Mouse (Mus musculus): ENCODE results near the gene Gucy2g. TPM values are rescaled to one million over a fixed set of nuclear protein-coding genes. Genes with fewer than 3 reads are reported as not detected.

Gucy2g gene
- polyA plus RNA-seq, 1 experiment from 2014 or later = 0.05 TPM

GRCm38 (mm10) chr19:55253570-55254441 lies 12.8 kb upstream of the Gucy2g start:
- Histone ChIP-seq H3K9ac (ENCODE audit: low read length) (peak overlapping the region; percentile 83), H3K4me2 (ENCODE audit: low read depth, low read length) (peak overlapping the region; percentile 91), H3K27ac (ENCODE audit: low read length) (peak overlapping the region; percentile 93), H3K4me3 (replicated peaks; ENCODE audit: low read length) (peak overlapping the region; percentile 59), H3K4me1 (ENCODE audit: control insufficient read depth, insufficient read depth, low read length) (peaks cover 10% of the 10 kb centered on the region), H3K36me3 (ENCODE audit: control insufficient read depth, insufficient read depth, low read length) (no peaks in the 10 kb centered on the region), H3K9me3 (replicated peaks; ENCODE audit: control insufficient read depth, low read length) (no peaks in the 10 kb centered on the region), H3K27me3 (ENCODE audit: control insufficient read depth, insufficient read depth, low read length) (no peaks in the 10 kb centered on the region)
- peak; percentile 59 for ATAC-seq (ENCODE audit: insufficient read depth, low FRiP score)
- WGBS = under 1% methylated on average over 32 of the region's 32 CpGs

GRCm38 (mm10) chr19:55253239-55253569 lies 12.2 kb upstream of the Gucy2g start:
- ATAC-seq (ENCODE audit: insufficient read depth, low FRiP score) = no peak

GRCm38 (mm10) chr19:55251383-55252124 lies 10.5 kb upstream of the Gucy2g start, which contains the start of gene Acsl5:
Gene Acsl5, plus strand, starts transcription at chr19:55251938.
- Histone ChIP-seq H3K9ac (ENCODE audit: low read length) (no peak within 1 kb of the TSS), H3K36me3 (ENCODE audit: control insufficient read depth, insufficient read depth, low read length) (no peaks in the 10 kb centered on the region), H3K4me2 (ENCODE audit: low read depth, low read length) (0 out of 2 replicates have a peak within 1 kb of the TSS, but pooled peaks have one; percentile 91), H3K4me3 (replicated peaks; ENCODE audit: low read length) (no peak within 1 kb of the TSS), H3K9me3 (replicated peaks; ENCODE audit: control insufficient read depth, low read length) (no peaks in the 10 kb centered on the region), H3K4me1 (ENCODE audit: control insufficient read depth, insufficient read depth, low read length) (peaks cover 3% of the 10 kb centered on the region; the same call in 1 of the 2 replicates), H3K27me3 (ENCODE audit: control insufficient read depth, insufficient read depth, low read length) (no peaks in the 10 kb centered on the region), H3K27ac (ENCODE audit: low read length) (no peak within 1 kb of the TSS)
- no peak for ATAC-seq (ENCODE audit: insufficient read depth, low FRiP score)
- WGBS = 89% methylated on average over 9 of the region's 9 CpGs

More at GRCm38 (mm10) chr19:55253239-55253569, 12.2 kb upstream of the Gucy2g start:
- Histone ChIP-seq H3K27ac (ENCODE audit: low read length) (peak overlapping the region; percentile 93), H3K4me2 (ENCODE audit: low read depth, low read length) (peak overlapping the region; percentile 91), H3K27me3 (ENCODE audit: control insufficient read depth, insufficient read depth, low read length) (no peaks in the 10 kb centered on the region), H3K9me3 (replicated peaks; ENCODE audit: control insufficient read depth, low read length) (no peaks in the 10 kb centered on the region), H3K4me3 (replicated peaks; ENCODE audit: low read length) (peak overlapping the region; percentile 59), H3K36me3 (ENCODE audit: control insufficient read depth, insufficient read depth, low read length) (no peaks in the 10 kb centered on the region), H3K9ac (ENCODE audit: low read length) (peak overlapping the region; percentile 83), H3K4me1 (ENCODE audit: control insufficient read depth, insufficient read depth, low read length) (peaks cover 4% of the 10 kb centered on the region; the same call in 1 of the 2 replicates)
- WGBS = 3% methylated on average over 9 of the region's 9 CpGs

- Histone ChIP-seq H3K4me1 (ENCODE audit: control insufficient read depth, insufficient read depth, low read length) (peaks cover 3% of the 10 kb centered on the region; the same call in 1 of the 2 replicates), H3K36me3 (ENCODE audit: control insufficient read depth, insufficient read depth, low read length) (no peaks in the 10 kb centered on the region), H3K9me3 (replicated peaks; ENCODE audit: control insufficient read depth, low read length) (no peaks in the 10 kb centered on the region), H3K4me2 (ENCODE audit: low read depth, low read length) (no peak overlapping the region), H3K4me3 (replicated peaks; ENCODE audit: low read length) (no peak overlapping the region), H3K27ac (ENCODE audit: low read length) (no peak overlapping the region), H3K27me3 (ENCODE audit: control insufficient read depth, insufficient read depth, low read length) (no peaks in the 10 kb centered on the region), H3K9ac (ENCODE audit: low read length) (no peak overlapping the region)
- no peak for ATAC-seq (ENCODE audit: insufficient read depth, low FRiP score)
- WGBS = 78% methylated on average over 5 of the region's 5 CpGs
These were observed 9.4 kb upstream of the Gucy2g start for GRCm38 (mm10) chr19:55250451-55250850.

- ATAC-seq (ENCODE audit: insufficient read depth, low FRiP score) = no peak
- WGBS = 51% methylated on average over 9 of the region's 9 CpGs
- no peak overlapping the region for H3K27ac ChIP-seq (ENCODE audit: low read length)
- H3K4me1 ChIP-seq (ENCODE audit: control insufficient read depth, insufficient read depth, low read length) = peaks cover 3% of the 10 kb centered on the region; the same call in 1 of the 2 replicates
- H3K4me3 ChIP-seq (replicated peaks; ENCODE audit: low read length) = no peak overlapping the region
- no peaks in the 10 kb centered on the region for H3K9me3 ChIP-seq (replicated peaks; ENCODE audit: control insufficient read depth, low read length)
- H3K4me2 ChIP-seq (ENCODE audit: low read depth, low read length) = no peak overlapping the region
- no peak overlapping the region for H3K9ac ChIP-seq (ENCODE audit: low read length)
- no peaks in the 10 kb centered on the region; the same call in 1 of the 2 replicates for H3K27me3 ChIP-seq (ENCODE audit: control insufficient read depth, insufficient read depth, low read length)
- H3K36me3 ChIP-seq (ENCODE audit: control insufficient read depth, insufficient read depth, low read length) = no peaks in the 10 kb centered on the region
These were observed 7.0 kb upstream of the Gucy2g start for GRCm38 (mm10) chr19:55247991-55248520.

- 79% methylated on average over 5 of the region's 5 CpGs for WGBS
- no peak overlapping the region for H3K4me2 ChIP-seq (ENCODE audit: low read depth, low read length)
- no peak overlapping the region for H3K27ac ChIP-seq (ENCODE audit: low read length)
These were observed 6.5 kb upstream of the Gucy2g start for GRCm38 (mm10) chr19:55247563-55247962.

GRCm38 (mm10) chr19:55244791-55245231 lies 3.8 kb upstream of the Gucy2g start:
- Histone ChIP-seq H3K4me1 (ENCODE audit: control insufficient read depth, insufficient read depth, low read length) (0 out of 2 replicates have a peak, but pooled peaks cover 3% of the 10 kb centered on the region), H3K27ac (ENCODE audit: low read length) (peak overlapping the region; percentile 3; the same call in 1 of the 2 replicates), H3K4me2 (ENCODE audit: low read depth, low read length) (no peak overlapping the region), H3K27me3 (ENCODE audit: control insufficient read depth, insufficient read depth, low read length) (no peaks in the 10 kb centered on the region; the same call in 1 of the 2 replicates), H3K9me3 (replicated peaks; ENCODE audit: control insufficient read depth, low read length) (no peaks in the 10 kb centered on the region), H3K4me3 (replicated peaks; ENCODE audit: low read length) (no peak overlapping the region), H3K9ac (ENCODE audit: low read length) (no peak overlapping the region), H3K36me3 (ENCODE audit: control insufficient read depth, insufficient read depth, low read length) (no peaks in the 10 kb centered on the region)
- peak; percentile 77 for ATAC-seq (ENCODE audit: insufficient read depth, low FRiP score)
- WGBS = 13% methylated on average over 7 of the region's 7 CpGs

More at GRCm38 (mm10) chr19:55247563-55247962, 6.5 kb upstream of the Gucy2g start:
- Histone ChIP-seq H3K9me3 (replicated peaks; ENCODE audit: control insufficient read depth, low read length) (no peaks in the 10 kb centered on the region), H3K27me3 (ENCODE audit: control insufficient read depth, insufficient read depth, low read length) (no peaks in the 10 kb centered on the region; the same call in 1 of the 2 replicates), H3K4me3 (replicated peaks; ENCODE audit: low read length) (no peak overlapping the region), H3K9ac (ENCODE audit: low read length) (no peak overlapping the region), H3K4me1 (ENCODE audit: control insufficient read depth, insufficient read depth, low read length) (0 out of 2 replicates have a peak, but pooled peaks cover 3% of the 10 kb centered on the region), H3K36me3 (ENCODE audit: control insufficient read depth, insufficient read depth, low read length) (no peaks in the 10 kb centered on the region)
- no peak for ATAC-seq (ENCODE audit: insufficient read depth, low FRiP score)

GRCm38 (mm10) chr19:55239766-55240426 lies 1.1 kb downstream of the Gucy2g start:
- no peak overlapping the region for H3K4me3 ChIP-seq (replicated peaks; ENCODE audit: low read length)
- no peak overlapping the region for H3K9ac ChIP-seq (ENCODE audit: low read length)
- no peaks in the 10 kb centered on the region for H3K4me1 ChIP-seq (ENCODE audit: control insufficient read depth, insufficient read depth, low read length)
- no peaks in the 10 kb centered on the region for H3K36me3 ChIP-seq (ENCODE audit: control insufficient read depth, insufficient read depth, low read length)
- no peaks in the 10 kb centered on the region for H3K9me3 ChIP-seq (replicated peaks; ENCODE audit: control insufficient read depth, low read length)
- H3K4me2 ChIP-seq (ENCODE audit: low read depth, low read length) = no peak overlapping the region
- no peak overlapping the region for H3K27ac ChIP-seq (ENCODE audit: low read length)
- WGBS = 57% methylated on average over 6 of the region's 6 CpGs
- no peaks in the 10 kb centered on the region; the same call in 1 of the 2 replicates for H3K27me3 ChIP-seq (ENCODE audit: control insufficient read depth, insufficient read depth, low read length)
- no peak for ATAC-seq (ENCODE audit: insufficient read depth, low FRiP score)

All from stomach, embryonic 16.5 days (tissue).